Mouse (Mus musculus) myocyte (in vitro differentiated cells): ENCODE data around the gene Cby1. TPM values are rescaled to one million over a fixed set of nuclear protein-coding genes. Genes with fewer than 3 reads are reported as not detected.
A peak's percentile ranks its signal among the peaks of the same experiment; 100 is the strongest.

Source experiments
- H3K27me3 ChIP-seq: one replicate; pipeline ENCODE4 v1.6.1; 2011; ENCODE audit not compliant: control insufficient read depth, insufficient read depth, insufficient read length
- H3K36me3 ChIP-seq: one replicate; pipeline ENCODE4 v1.6.1; 2011; ENCODE audit not compliant: control insufficient read depth, insufficient read depth
- H3K4me2 ChIP-seq: one replicate; pipeline ENCODE4 v1.6.1; 2011; ENCODE audit warnings: low read depth, control low read depth
- H3K4me3 ChIP-seq: one replicate; pipeline ENCODE4 v1.5.1; 2011; ENCODE audit warnings: mild to moderate bottlenecking, control low read depth, moderate library complexity
- H3K79me2 ChIP-seq: one replicate; pipeline ENCODE4 v1.6.1; 2011; ENCODE audit not compliant: control insufficient read depth, insufficient read depth
- H3ac ChIP-seq: one replicate; pipeline ENCODE4 v1.6.1; 2011; ENCODE audit not compliant: control insufficient read depth, insufficient read length
- CEBPB ChIP-seq: IDR thresholded peaks from 2 replicates; pipeline ENCODE4 v1.6.1; 2011; ENCODE audit warnings: mild to moderate bottlenecking, moderate library complexity; ENCODE audit not compliant: poor library complexity, insufficient read depth, severe bottlenecking
- E2F4 ChIP-seq: IDR thresholded peaks from one replicate; pipeline ENCODE4 v1.6.1; 2011; ENCODE audit warnings: mild to moderate bottlenecking, control low read depth, moderate library complexity; ENCODE audit not compliant: insufficient read depth
- MAX ChIP-seq: IDR thresholded peaks from one replicate; pipeline ENCODE4 v1.6.1; 2011; ENCODE audit warnings: low read depth, mild to moderate bottlenecking, control low read depth
- MYOD1 ChIP-seq, 3 experiments: IDR thresholded peaks; one replicate each; pipeline ENCODE4 v1.6.1; 2011; ENCODE audit warnings: control low read depth in 2 of 3, low read depth in 2 of 3, mild to moderate bottlenecking in 2 of 3, moderate library complexity in 1 of 3; ENCODE audit not compliant: insufficient read length in 2 of 3, control insufficient read depth in 1 of 3
- MYOG ChIP-seq, 3 experiments: IDR thresholded peaks; one replicate each; pipeline ENCODE4 v1.6.1; 2011; ENCODE audit warnings: control low read depth in 2 of 3, low read depth in 2 of 3, mild to moderate bottlenecking in 2 of 3; ENCODE audit not compliant: insufficient read length in 2 of 3, control insufficient read depth in 1 of 3, insufficient read depth in 1 of 3
- POLR2A ChIP-seq: IDR thresholded peaks from one replicate; pipeline ENCODE4 v1.6.1; 2011; ENCODE audit warnings: low read depth, mild to moderate bottlenecking, control low read depth, moderate library complexity; ENCODE audit not compliant: insufficient read length
- POLR2AphosphoS2 ChIP-seq: IDR thresholded peaks from one replicate; pipeline ENCODE4 v1.6.1; 2011; ENCODE audit warnings: low read depth, control low read depth; ENCODE audit not compliant: insufficient read length
- REST ChIP-seq: IDR thresholded peaks from one replicate; pipeline ENCODE4 v1.6.1; 2011; ENCODE audit warnings: mild to moderate bottlenecking, control low read depth, moderate library complexity; ENCODE audit not compliant: insufficient read depth, insufficient read length
- SRF ChIP-seq: IDR thresholded peaks from one replicate; pipeline ENCODE4 v1.6.1; 2011; ENCODE audit warnings: low read depth; ENCODE audit not compliant: control insufficient read depth, insufficient read length
- TCF12 ChIP-seq: IDR thresholded peaks from one replicate; pipeline ENCODE4 v1.6.1; 2011; ENCODE audit warnings: mild to moderate bottlenecking, control low read depth; ENCODE audit not compliant: poor library complexity, insufficient read depth, severe bottlenecking
- TCF3 ChIP-seq: IDR thresholded peaks from one replicate; pipeline ENCODE4 v1.6.1; 2011; ENCODE audit warnings: low read depth, control low read depth; ENCODE audit not compliant: insufficient read length
- USF1 ChIP-seq: IDR thresholded peaks from one replicate; pipeline ENCODE4 v1.6.1; 2011; ENCODE audit warnings: low read depth, mild to moderate bottlenecking, control low read depth, moderate library complexity
- polyA plus RNA-seq: library from polyadenylated mRNA; unstranded; fragments of >200 nt; fragmentation: generic; extraction: Trizol; gene quantifications from one replicate; pipeline ENCODE4 v1.2.1, GENCODE M21; 2012; ENCODE audit warnings: missing spikeins

The Cby1 gene
- polyA plus RNA-seq, 1 experiment: 41.6 TPM

DNA sequence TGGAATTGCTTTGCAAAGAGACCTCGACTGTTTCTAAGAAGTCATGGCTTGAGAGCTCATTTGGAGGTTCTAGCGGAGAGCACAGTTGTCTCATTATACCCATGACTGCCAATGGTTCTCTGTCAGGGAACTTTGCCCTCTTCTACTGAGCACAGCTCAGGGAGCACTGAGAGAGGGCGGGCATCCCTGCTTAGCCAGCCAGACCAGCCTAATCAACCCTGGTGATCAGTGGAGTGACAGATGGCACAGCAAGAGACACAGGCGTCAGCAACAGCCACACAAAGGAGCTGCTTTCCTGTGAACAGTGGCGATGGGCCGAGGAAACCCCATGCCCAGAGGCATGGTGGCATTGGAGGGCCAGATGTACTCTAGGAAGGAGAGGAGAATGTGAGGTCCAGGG, 38.0 kb downstream of the Cby1 start:
- Histone ChIP-seq H3ac (no peak overlapping the region), H3K36me3 (peaks cover 11% of the 10 kb centered on the region), H3K79me2 (peaks cover 61% of the 10 kb centered on the region), H3K4me2 (no peak overlapping the region), H3K4me3 (no peak overlapping the region), H3K27me3 (no peaks in the 10 kb centered on the region)
- no peak for TF ChIP-seq SRF
- TF ChIP-seq TCF12: no peak
- TF ChIP-seq USF1: no peak
- TF ChIP-seq MAX: no peak
- TF ChIP-seq MYOD1 (IDR thresholded peaks at IDR 0.05; ENCODE audit: control insufficient read depth in 1 of 3, insufficient read length in 2 of 3, low read depth in 2 of 3): no peak
- TF ChIP-seq REST: no peak
- no peak for TF ChIP-seq CEBPB
- no peak for TF ChIP-seq POLR2AphosphoS2
- no peak for TF ChIP-seq MYOG (IDR thresholded peaks at IDR 0.05; ENCODE audit: control insufficient read depth in 1 of 3, insufficient read depth in 1 of 3, insufficient read length in 2 of 3, low read depth in 2 of 3)
- TF ChIP-seq TCF3: no peak
- TF ChIP-seq POLR2A: no peak
- no peak for TF ChIP-seq E2F4

DNA sequence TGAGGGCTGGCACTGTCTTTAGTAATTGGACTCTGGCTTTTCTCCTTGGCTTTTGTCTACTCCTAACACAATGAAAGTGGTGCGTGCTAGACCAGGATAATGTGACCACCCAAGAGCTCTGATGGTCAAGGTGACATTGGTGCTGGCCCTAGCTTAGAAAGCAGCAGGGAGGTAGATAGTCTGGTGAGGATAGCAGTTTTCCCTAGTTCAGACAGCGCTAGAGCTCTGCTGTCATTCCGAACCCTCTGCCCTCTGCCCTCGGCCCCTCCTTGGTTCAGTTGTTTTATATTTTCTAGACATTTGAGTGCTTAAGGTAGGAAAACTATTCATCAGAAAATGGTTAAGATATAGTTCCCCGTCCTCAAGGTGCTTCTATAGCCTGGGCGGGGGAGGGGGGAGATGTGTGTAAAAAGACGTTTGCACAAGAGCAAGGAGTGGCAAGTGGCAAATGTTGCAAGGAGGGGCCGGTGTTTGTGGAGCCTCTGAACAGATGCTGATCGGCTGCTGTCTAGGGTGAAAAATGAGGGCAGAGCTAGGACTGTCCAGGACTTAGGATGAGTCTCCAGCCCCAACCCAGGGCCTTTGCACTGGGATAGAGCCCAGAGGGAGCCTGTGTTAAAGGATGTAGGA, 38.7 kb downstream of the Cby1 start:
- H3ac ChIP-seq: no peak overlapping the region
- H3K27me3 ChIP-seq: no peaks in the 10 kb centered on the region
- peaks cover 11% of the 10 kb centered on the region for H3K36me3 ChIP-seq
- no peak overlapping the region for H3K4me3 ChIP-seq
- H3K79me2 ChIP-seq: peaks cover 55% of the 10 kb centered on the region
- TF ChIP-seq MYOG (IDR thresholded peaks at IDR 0.05; ENCODE audit: control insufficient read depth in 1 of 3, insufficient read depth in 1 of 3, insufficient read length in 2 of 3, low read depth in 2 of 3) (peak in 1 of 3 experiments; percentile 27), REST (no peak)
- H3K4me2 ChIP-seq: no peak overlapping the region

DNA sequence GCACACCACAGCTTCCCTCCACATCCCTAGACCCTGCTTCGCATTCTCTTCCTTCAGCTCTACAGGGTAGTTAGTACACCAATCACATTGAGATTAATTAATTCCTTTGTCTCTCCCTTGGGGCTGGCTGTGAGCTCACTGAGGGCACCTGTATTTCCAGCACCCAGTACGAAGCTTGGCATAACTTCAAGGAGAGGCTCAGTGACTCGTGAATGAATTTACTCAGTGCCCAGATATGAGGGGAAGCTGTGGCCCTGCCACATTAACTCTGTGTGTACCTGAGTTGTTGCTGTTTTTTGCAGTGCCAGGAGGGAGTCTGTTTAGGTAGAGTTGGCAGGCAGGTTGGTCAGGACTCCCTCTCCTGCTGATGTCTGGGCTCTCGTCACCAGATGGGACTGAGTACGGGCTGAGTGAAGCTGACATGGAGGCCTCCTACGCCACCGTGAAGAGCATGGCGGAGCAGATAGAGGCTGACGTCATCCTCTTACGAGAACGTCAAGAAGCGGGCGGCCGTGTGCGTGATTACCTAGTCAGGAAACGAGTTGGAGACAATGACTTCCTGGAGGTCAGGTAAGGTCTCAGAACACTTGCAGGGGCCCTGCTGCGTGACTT, 47.7 kb downstream of the Cby1 start:
- H3ac ChIP-seq: no peak overlapping the region
- no peak overlapping the region for H3K4me2 ChIP-seq
- no peaks in the 10 kb centered on the region for H3K27me3 ChIP-seq
- H3K36me3 ChIP-seq: peaks cover 35% of the 10 kb centered on the region
- H3K79me2 ChIP-seq: no peaks in the 10 kb centered on the region
- TF ChIP-seq POLR2AphosphoS2 (no peak), MYOD1 (IDR thresholded peaks at IDR 0.05; ENCODE audit: control insufficient read depth in 1 of 3, insufficient read length in 2 of 3, low read depth in 2 of 3) (no peak), CEBPB (no peak), TCF12 (no peak), SRF (no peak), MYOG (IDR thresholded peaks at IDR 0.05; ENCODE audit: control insufficient read depth in 1 of 3, insufficient read depth in 1 of 3, insufficient read length in 2 of 3, low read depth in 2 of 3) (no peak), POLR2A (no peak), TCF3 (no peak), MAX (no peak), E2F4 (no peak), USF1 (no peak), REST (no peak)
- no peak overlapping the region for H3K4me3 ChIP-seq

DNA sequence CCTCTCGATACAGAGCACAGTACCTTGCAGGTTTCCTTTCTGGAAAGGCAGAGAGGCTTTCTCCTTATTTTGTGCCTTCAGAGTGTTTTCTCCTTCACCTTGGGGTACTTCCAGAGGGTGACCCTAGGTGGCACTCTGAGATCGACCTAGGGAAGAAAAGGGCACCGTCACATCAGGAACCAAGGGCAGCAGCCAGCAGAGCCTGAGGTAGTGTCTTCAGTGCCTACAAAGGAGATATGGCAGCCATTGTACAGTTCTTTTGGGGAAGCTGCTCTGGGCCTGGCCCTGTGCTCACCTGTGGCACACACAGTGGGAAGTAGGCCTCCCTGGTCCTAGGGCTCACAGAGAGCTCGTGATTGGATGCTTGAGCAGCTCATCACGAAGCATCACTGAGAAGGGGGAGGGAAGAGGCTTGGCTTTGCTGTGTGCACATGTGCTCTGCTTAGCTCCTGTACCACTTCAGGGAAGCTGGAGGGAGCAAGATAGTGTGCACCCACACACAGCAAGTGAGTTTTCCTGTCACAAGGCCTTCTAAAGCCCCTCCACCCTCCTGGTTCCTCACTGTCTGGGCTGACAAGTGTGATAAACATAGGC, 49.3 kb downstream of the Cby1 start:
- Histone ChIP-seq H3K4me2 (no peak overlapping the region), H3ac (no peak overlapping the region), H3K4me3 (no peak overlapping the region), H3K36me3 (peaks cover 35% of the 10 kb centered on the region), H3K79me2 (no peaks in the 10 kb centered on the region), H3K27me3 (no peaks in the 10 kb centered on the region)
- TF ChIP-seq USF1 (no peak), TCF3 (no peak), MYOG (IDR thresholded peaks at IDR 0.05; ENCODE audit: control insufficient read depth in 1 of 3, insufficient read depth in 1 of 3, insufficient read length in 2 of 3, low read depth in 2 of 3) (no peak), CEBPB (no peak)

DNA sequence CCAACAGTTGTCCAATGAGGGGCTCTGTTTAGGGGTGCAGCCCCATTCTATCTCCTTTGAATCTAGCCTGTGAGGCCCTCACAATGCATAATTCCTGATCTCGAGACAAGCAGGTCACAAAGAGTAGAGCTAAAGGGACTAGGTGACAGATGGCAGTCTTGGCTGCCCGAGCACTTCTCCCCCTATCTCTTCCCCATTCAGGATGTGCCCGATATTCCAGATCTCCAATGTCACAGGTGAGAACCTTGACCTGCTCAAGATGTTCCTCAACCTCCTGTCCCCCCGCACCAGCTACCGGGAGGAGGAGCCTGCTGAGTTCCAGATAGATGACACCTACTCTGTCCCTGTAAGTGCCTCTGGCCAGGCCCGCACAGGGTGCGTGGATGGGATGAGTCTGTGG, 56.6 kb downstream of the Cby1 start:
- Histone ChIP-seq H3ac (no peak overlapping the region), H3K27me3 (no peaks in the 10 kb centered on the region), H3K4me3 (no peak overlapping the region), H3K79me2 (no peaks in the 10 kb centered on the region), H3K36me3 (peaks cover 46% of the 10 kb centered on the region), H3K4me2 (no peak overlapping the region)
- no peak for TF ChIP-seq TCF3
- no peak for TF ChIP-seq REST
- no peak for TF ChIP-seq POLR2AphosphoS2
- TF ChIP-seq E2F4: no peak
- no peak for TF ChIP-seq MYOD1 (IDR thresholded peaks at IDR 0.05; ENCODE audit: control insufficient read depth in 1 of 3, insufficient read length in 2 of 3, low read depth in 2 of 3)
- TF ChIP-seq CEBPB: no peak
- TF ChIP-seq USF1: no peak
- TF ChIP-seq POLR2A: no peak
- no peak for TF ChIP-seq TCF12
- no peak for TF ChIP-seq MAX
- no peak for TF ChIP-seq MYOG (IDR thresholded peaks at IDR 0.05; ENCODE audit: control insufficient read depth in 1 of 3, insufficient read depth in 1 of 3, insufficient read length in 2 of 3, low read depth in 2 of 3)
- no peak for TF ChIP-seq SRF
